Mouse (Mus musculus) heart, postnatal 0 days (tissue): ENCODE measurements around the gene Gm7075.
"Not testable (repeated sequence)": the region's sequence is repeated elsewhere in the genome, so short reads cannot be mapped to it uniquely, and the experiment has no call there.

ENCODE experiments used
- CTCF ChIP-seq: IDR thresholded peaks from 2 replicates; pipeline ENCODE4 v1.5.1; 2016; ENCODE audit warnings: antibody characterized with exemption, control low read depth, low read depth
- EP300 ChIP-seq: IDR thresholded peaks from 2 replicates; pipeline ENCODE4 v1.6.1; 2016; ENCODE audit warnings: antibody characterized with exemption, low read depth

DNA sequence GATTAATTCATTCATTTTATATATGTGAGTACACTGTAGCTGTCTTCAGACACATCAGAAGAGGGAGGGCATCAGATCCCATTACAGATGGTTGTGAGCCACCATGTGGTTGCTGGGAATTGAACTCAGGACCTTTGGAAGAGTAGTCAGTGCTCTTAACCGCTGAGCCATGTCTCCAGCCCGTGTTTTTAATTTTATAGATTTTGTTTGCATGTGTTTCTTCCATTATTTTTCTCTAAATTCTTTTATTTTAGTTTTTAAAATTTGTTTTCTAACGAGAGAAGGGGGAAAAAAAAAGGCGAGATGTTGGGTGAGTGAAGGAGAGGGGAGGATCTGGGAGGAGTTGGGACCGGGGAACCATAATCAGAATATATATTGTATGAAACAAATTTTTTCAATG, 35.7 kb downstream of the Gm7075 start:
- TF ChIP-seq CTCF, EP300: not testable (repeated sequence)
